Mouse (Mus musculus) C2C12 (cell line): Measurements from ENCODE around the gene Ssc4d.

Experiments used
- CTCF ChIP-seq: IDR thresholded peaks from one replicate; pipeline ENCODE4 v1.5.1; 2011; ENCODE audit not compliant: control insufficient read depth, insufficient read depth, insufficient read length
- USF1 ChIP-seq: IDR thresholded peaks from one replicate; pipeline ENCODE4 v1.6.1; 2011; ENCODE audit warnings: low read depth, mild to moderate bottlenecking, control low read depth, moderate library complexity

GRCm38 (mm10) chr5:135974365-135974764, at the start of gene Ssc4d:
- no peak for TF ChIP-seq CTCF
- TF ChIP-seq USF1 = no peak
